Mouse (Mus musculus): Measurements from ENCODE around the gene Chfr.

The Chfr gene

GRCm38 (mm10) chr5:110135293-110136086, at the start of gene Chfr:
Chfr (plus strand) TSS chr5:110135842.
- peak; percentile 98 for DNase-seq (ENCODE audit: low spot score in 2 of 2)

GRCm38 (mm10) chr5:110086161-110086866, 49.3 kb upstream of the Chfr start:
- DNase-seq (ENCODE audit: low spot score in 2 of 2), result no peak

GRCm38 (mm10) chr5:110091546-110091945, 44.1 kb upstream of the Chfr start:
- DNase-seq (ENCODE audit: low spot score in 2 of 2), result no peak

GRCm38 (mm10) chr5:110094030-110094846, 41.4 kb upstream of the Chfr start, which contains the start of gene Gm35315:
Gm35315 (minus strand) TSS chr5:110094420.
- peak; percentile 78 to 80 for DNase-seq (ENCODE audit: low spot score in 2 of 2)

GRCm38 (mm10) chr5:110094847-110095213, 40.8 kb upstream of the Chfr start:
- DNase-seq (ENCODE audit: low spot score in 2 of 2), result no peak

GRCm38 (mm10) chr5:110098991-110099477, 36.6 kb upstream of the Chfr start:
- DNase-seq (ENCODE audit: low spot score in 2 of 2), result no peak

- DNase-seq (ENCODE audit: low spot score in 2 of 2), result no peak
These were observed 35.7 kb upstream of the Chfr start, which contains the start of gene Plcxd1 for GRCm38 (mm10) chr5:110099656-110100580. Plcxd1 (plus strand) TSS chr5:110099969.

GRCm38 (mm10) chr5:110100921-110101631, 34.6 kb upstream of the Chfr start:
- no peak for DNase-seq (ENCODE audit: low spot score in 2 of 2)

GRCm38 (mm10) chr5:110101716-110102347, 33.8 kb upstream of the Chfr start:
- DNase-seq (ENCODE audit: low spot score in 2 of 2), result no peak

- no peak for DNase-seq (ENCODE audit: low spot score in 2 of 2)
These were observed 33.2 kb upstream of the Chfr start for GRCm38 (mm10) chr5:110102429-110102828.

- no peak for DNase-seq (ENCODE audit: low spot score in 2 of 2)
These were observed 32.6 kb upstream of the Chfr start for GRCm38 (mm10) chr5:110102853-110103625.

GRCm38 (mm10) chr5:110103901-110104615, 31.6 kb upstream of the Chfr start:
- DNase-seq (ENCODE audit: low spot score in 2 of 2), result no peak

- DNase-seq (ENCODE audit: low spot score in 2 of 2), result no peak
These were observed 30.8 kb upstream of the Chfr start for GRCm38 (mm10) chr5:110104616-110105380.

- no peak for DNase-seq (ENCODE audit: low spot score in 2 of 2)
These were observed 29.3 kb upstream of the Chfr start for GRCm38 (mm10) chr5:110106140-110106871.

GRCm38 (mm10) chr5:110106901-110107564, 28.6 kb upstream of the Chfr start:
- peak in 1 of 2 experiments; percentile 25 for DNase-seq (ENCODE audit: low spot score in 2 of 2)
